Mouse (Mus musculus) lung, adult 18-20 months (tissue): Measurements from ENCODE around the gene Rfng.
"Not testable (repeated sequence)": the region's sequence is repeated elsewhere in the genome, so short reads cannot be mapped to it uniquely, and the experiment has no call there.

ENCODE experiments used
- DNase-seq, 2 experiments: peaks; one replicate each; pipeline ENCODE4 v3.0.0; 2022; ENCODE audit warnings: mixed read lengths in 2 of 2

Gene Rfng

GRCm38 (mm10) chr11:120808010-120808409, 24.0 kb upstream of the Rfng start:
- no peak for DNase-seq

- DNase-seq, result no peak
Measured at GRCm38 (mm10) chr11:120805375-120806298, 21.6 kb upstream of the Rfng start.

- DNase-seq, result no peak
Measured at GRCm38 (mm10) chr11:120804769-120805168, 20.8 kb upstream of the Rfng start.

- no peak for DNase-seq
Measured at GRCm38 (mm10) chr11:120804274-120804673, 20.3 kb upstream of the Rfng start.

- peak; percentile 90 to 93 for DNase-seq
Measured at GRCm38 (mm10) chr11:120800061-120800904, 16.3 kb upstream of the Rfng start.

- DNase-seq, result peak; percentile 34 to 42
Measured at GRCm38 (mm10) chr11:120799316-120799890, 15.4 kb upstream of the Rfng start.

GRCm38 (mm10) chr11:120798244-120798643, 14.2 kb upstream of the Rfng start:
- DNase-seq, result no peak

GRCm38 (mm10) chr11:120796614-120796946, 12.6 kb upstream of the Rfng start:
- DNase-seq, result no peak

GRCm38 (mm10) chr11:120795756-120796613, 12.0 kb upstream of the Rfng start, which contains the start of gene Dus1l:
Gene Dus1l (minus strand): TSS chr11:120796403.
- peak; percentile 95 to 96 for DNase-seq

- DNase-seq, result no peak
Measured at GRCm38 (mm10) chr11:120792652-120793051, 8.6 kb upstream of the Rfng start.

GRCm38 (mm10) chr11:120789810-120790209, 5.8 kb upstream of the Rfng start:
- DNase-seq, result no peak

GRCm38 (mm10) chr11:120789355-120789754, 5.3 kb upstream of the Rfng start:
- no peak for DNase-seq

- not testable (repeated sequence) for DNase-seq
Measured at GRCm38 (mm10) chr11:120788460-120788859, 4.5 kb upstream of the Rfng start.

- no peak for DNase-seq
Measured at GRCm38 (mm10) chr11:120785145-120785544, 1.1 kb upstream of the Rfng start.

- DNase-seq, result no peak
Measured at GRCm38 (mm10) chr11:120783426-120784063, 462 bp downstream of the Rfng start.

- not testable (repeated sequence) for DNase-seq
Measured at GRCm38 (mm10) chr11:120781361-120781760, 2.6 kb downstream of the Rfng start.

GRCm38 (mm10) chr11:120779876-120780275, 4.1 kb downstream of the Rfng start:
- no peak for DNase-seq

GRCm38 (mm10) chr11:120777123-120777522, 6.9 kb downstream of the Rfng start:
- DNase-seq, result no peak

- peak; percentile 90 to 95 for DNase-seq
Measured at GRCm38 (mm10) chr11:120775774-120776469, 8.1 kb downstream of the Rfng start.

- no peak for DNase-seq
Measured at GRCm38 (mm10) chr11:120773463-120774190, 10.4 kb downstream of the Rfng start.
